Mouse (Mus musculus): Measurements from ENCODE around the gene Gcg.

The Gcg gene

GRCm38 (mm10) chr2:62460231-62460710 lies 23.2 kb downstream of the Gcg start:
- no peak for DNase-seq (ENCODE audit: low read depth, low spot score)

GRCm38 (mm10) chr2:62459241-62460174 lies 23.9 kb downstream of the Gcg start:
- DNase-seq (ENCODE audit: low read depth, low spot score) = no peak

GRCm38 (mm10) chr2:62458070-62458469 lies 25.4 kb downstream of the Gcg start:
- DNase-seq (ENCODE audit: low read depth, low spot score) = peak; percentile 70

GRCm38 (mm10) chr2:62454991-62455390 lies 28.5 kb downstream of the Gcg start:
- DNase-seq (ENCODE audit: low read depth, low spot score) = no peak

GRCm38 (mm10) chr2:62454033-62454432 lies 29.4 kb downstream of the Gcg start:
- no peak for DNase-seq (ENCODE audit: low read depth, low spot score)

GRCm38 (mm10) chr2:62450364-62450763 lies 33.1 kb downstream of the Gcg start:
- no peak for DNase-seq (ENCODE audit: low read depth, low spot score)

- no peak for DNase-seq (ENCODE audit: low read depth, low spot score)
These were observed 33.6 kb downstream of the Gcg start for GRCm38 (mm10) chr2:62449692-62450346.

- DNase-seq (ENCODE audit: low read depth, low spot score) = no peak
These were observed 42.5 kb downstream of the Gcg start for GRCm38 (mm10) chr2:62440802-62441544.

GRCm38 (mm10) chr2:62440083-62440482 lies 43.4 kb downstream of the Gcg start:
- no peak for DNase-seq (ENCODE audit: low read depth, low spot score)

- no peak for DNase-seq (ENCODE audit: low read depth, low spot score)
These were observed 52.1 kb downstream of the Gcg start for GRCm38 (mm10) chr2:62431245-62431795.

GRCm38 (mm10) chr2:62425941-62426340 lies 57.5 kb downstream of the Gcg start:
- peak; percentile 27 for DNase-seq (ENCODE audit: low read depth, low spot score)

Data from 3T3-L1 (cell line).